Mouse (Mus musculus): Measurements from ENCODE around the gene Pmepa1. TPM values are rescaled to one million over a fixed set of nuclear protein-coding genes. Genes with fewer than 3 reads are reported as not detected.
A peak's percentile ranks its signal among the peaks of the same experiment; 100 is the strongest.

The Pmepa1 gene
- polyA plus RNA-seq, 1 experiment from 2014 or later = 7.3 TPM

GRCm38 (mm10) chr2:173300663-173301630 is 24.6 kb upstream of the Pmepa1 start:
- no peak overlapping the region for H3K27ac ChIP-seq (ENCODE audit: low read length)
- H3K9me3 ChIP-seq (ENCODE audit: control insufficient read depth, low read length) = no peaks in the 10 kb centered on the region; the same call in 1 of the 2 replicates
- no peak overlapping the region for H3K9ac ChIP-seq (replicated peaks; ENCODE audit: low read depth, low read length)
- no peaks in the 10 kb centered on the region for H3K27me3 ChIP-seq (replicated peaks; ENCODE audit: control insufficient read depth, insufficient read depth, low read length)
- H3K36me3 ChIP-seq (ENCODE audit: control insufficient read depth, insufficient read depth) = no peaks in the 10 kb centered on the region
- H3K4me2 ChIP-seq (ENCODE audit: low read length) = no peak overlapping the region
- no peak overlapping the region for H3K4me3 ChIP-seq (replicated peaks; ENCODE audit: low read length)
- WGBS = 68% methylated on average over 28 of the region's 28 CpGs
- ATAC-seq = peak; percentile 18; the same call in 1 of the 2 replicates
- 0 out of 2 replicates have a peak, but pooled peaks cover 3% of the 10 kb centered on the region for H3K4me1 ChIP-seq (replicated peaks; ENCODE audit: control insufficient read depth, insufficient read depth, low read length)

- 89% methylated on average over 9 of the region's 9 CpGs for WGBS
- Histone ChIP-seq H3K4me3 (replicated peaks; ENCODE audit: low read length) (no peak overlapping the region), H3K27me3 (replicated peaks; ENCODE audit: control insufficient read depth, insufficient read depth, low read length) (no peaks in the 10 kb centered on the region), H3K36me3 (ENCODE audit: control insufficient read depth, insufficient read depth) (no peaks in the 10 kb centered on the region), H3K4me2 (ENCODE audit: low read length) (no peak overlapping the region), H3K4me1 (replicated peaks; ENCODE audit: control insufficient read depth, insufficient read depth, low read length) (no peaks in the 10 kb centered on the region), H3K27ac (ENCODE audit: low read length) (no peak overlapping the region), H3K9me3 (ENCODE audit: control insufficient read depth, low read length) (no peaks in the 10 kb centered on the region; the same call in 1 of the 2 replicates), H3K9ac (replicated peaks; ENCODE audit: low read depth, low read length) (no peak overlapping the region)
- ATAC-seq = no peak
Measured at GRCm38 (mm10) chr2:173296408-173296807, 20.1 kb upstream of the Pmepa1 start.

- H3K27me3 ChIP-seq (replicated peaks; ENCODE audit: control insufficient read depth, insufficient read depth, low read length) = no peaks in the 10 kb centered on the region
- H3K4me2 ChIP-seq (ENCODE audit: low read length) = no peak overlapping the region
- H3K4me1 ChIP-seq (replicated peaks; ENCODE audit: control insufficient read depth, insufficient read depth, low read length) = no peaks in the 10 kb centered on the region
- H3K27ac ChIP-seq (ENCODE audit: low read length) = no peak overlapping the region
- no peak overlapping the region for H3K4me3 ChIP-seq (replicated peaks; ENCODE audit: low read length)
- ATAC-seq = no peak
- no peak overlapping the region for H3K9ac ChIP-seq (replicated peaks; ENCODE audit: low read depth, low read length)
- H3K36me3 ChIP-seq (ENCODE audit: control insufficient read depth, insufficient read depth) = no peaks in the 10 kb centered on the region
- no peaks in the 10 kb centered on the region for H3K9me3 ChIP-seq (ENCODE audit: control insufficient read depth, low read length)
- 53% methylated on average over 6 of the region's 6 CpGs for WGBS
Measured at GRCm38 (mm10) chr2:173293042-173293441, 16.7 kb upstream of the Pmepa1 start.

- Histone ChIP-seq H3K4me1 (replicated peaks; ENCODE audit: control insufficient read depth, insufficient read depth, low read length) (no peaks in the 10 kb centered on the region), H3K27me3 (replicated peaks; ENCODE audit: control insufficient read depth, insufficient read depth, low read length) (no peaks in the 10 kb centered on the region), H3K36me3 (ENCODE audit: control insufficient read depth, insufficient read depth) (no peaks in the 10 kb centered on the region), H3K4me2 (ENCODE audit: low read length) (no peak overlapping the region), H3K9ac (replicated peaks; ENCODE audit: low read depth, low read length) (no peak overlapping the region), H3K9me3 (ENCODE audit: control insufficient read depth, low read length) (no peaks in the 10 kb centered on the region), H3K4me3 (replicated peaks; ENCODE audit: low read length) (no peak overlapping the region), H3K27ac (ENCODE audit: low read length) (no peak overlapping the region)
- WGBS = 100% methylated on average over 2 of the region's 2 CpGs
- ATAC-seq = no peak
Measured at GRCm38 (mm10) chr2:173292551-173292950, 16.2 kb upstream of the Pmepa1 start.

- Histone ChIP-seq H3K27ac (ENCODE audit: low read length) (no peak overlapping the region), H3K36me3 (ENCODE audit: control insufficient read depth, insufficient read depth) (no peaks in the 10 kb centered on the region), H3K9me3 (ENCODE audit: control insufficient read depth, low read length) (no peaks in the 10 kb centered on the region), H3K27me3 (replicated peaks; ENCODE audit: control insufficient read depth, insufficient read depth, low read length) (no peaks in the 10 kb centered on the region), H3K4me1 (replicated peaks; ENCODE audit: control insufficient read depth, insufficient read depth, low read length) (no peaks in the 10 kb centered on the region), H3K4me3 (replicated peaks; ENCODE audit: low read length) (no peak overlapping the region), H3K4me2 (ENCODE audit: low read length) (no peak overlapping the region), H3K9ac (replicated peaks; ENCODE audit: low read depth, low read length) (no peak overlapping the region)
- no peak for ATAC-seq
- 93% methylated on average over 11 of the region's 11 CpGs for WGBS
Measured at GRCm38 (mm10) chr2:173290981-173291380, 14.6 kb upstream of the Pmepa1 start.

- no peaks in the 10 kb centered on the region for H3K36me3 ChIP-seq (ENCODE audit: control insufficient read depth, insufficient read depth)
- H3K9ac ChIP-seq (replicated peaks; ENCODE audit: low read depth, low read length) = no peak overlapping the region
- H3K4me1 ChIP-seq (replicated peaks; ENCODE audit: control insufficient read depth, insufficient read depth, low read length) = no peaks in the 10 kb centered on the region
- 84% methylated on average over 3 of the region's 3 CpGs for WGBS
- ATAC-seq = no peak
- H3K27me3 ChIP-seq (replicated peaks; ENCODE audit: control insufficient read depth, insufficient read depth, low read length) = no peaks in the 10 kb centered on the region
- no peaks in the 10 kb centered on the region for H3K9me3 ChIP-seq (ENCODE audit: control insufficient read depth, low read length)
- no peak overlapping the region for H3K4me3 ChIP-seq (replicated peaks; ENCODE audit: low read length)
- H3K27ac ChIP-seq (ENCODE audit: low read length) = no peak overlapping the region
- H3K4me2 ChIP-seq (ENCODE audit: low read length) = no peak overlapping the region
Measured at GRCm38 (mm10) chr2:173289928-173290327, 13.6 kb upstream of the Pmepa1 start.

GRCm38 (mm10) chr2:173285816-173286538 is 9.6 kb upstream of the Pmepa1 start:
- no peak overlapping the region for H3K4me3 ChIP-seq (replicated peaks; ENCODE audit: low read length)
- no peak for ATAC-seq
- H3K4me2 ChIP-seq (ENCODE audit: low read length) = no peak overlapping the region
- no peaks in the 10 kb centered on the region for H3K4me1 ChIP-seq (replicated peaks; ENCODE audit: control insufficient read depth, insufficient read depth, low read length)
- no peak overlapping the region for H3K27ac ChIP-seq (ENCODE audit: low read length)
- no peaks in the 10 kb centered on the region for H3K27me3 ChIP-seq (replicated peaks; ENCODE audit: control insufficient read depth, insufficient read depth, low read length)
- no peak overlapping the region for H3K9ac ChIP-seq (replicated peaks; ENCODE audit: low read depth, low read length)
- H3K36me3 ChIP-seq (ENCODE audit: control insufficient read depth, insufficient read depth) = no peaks in the 10 kb centered on the region
- WGBS = 87% methylated on average over 12 of the region's 12 CpGs
- no peaks in the 10 kb centered on the region for H3K9me3 ChIP-seq (ENCODE audit: control insufficient read depth, low read length)

GRCm38 (mm10) chr2:173284771-173285170 is 8.4 kb upstream of the Pmepa1 start:
- no peak overlapping the region for H3K27ac ChIP-seq (ENCODE audit: low read length)
- H3K4me2 ChIP-seq (ENCODE audit: low read length) = no peak overlapping the region
- H3K9me3 ChIP-seq (ENCODE audit: control insufficient read depth, low read length) = no peaks in the 10 kb centered on the region
- H3K4me1 ChIP-seq (replicated peaks; ENCODE audit: control insufficient read depth, insufficient read depth, low read length) = no peaks in the 10 kb centered on the region
- no peaks in the 10 kb centered on the region for H3K36me3 ChIP-seq (ENCODE audit: control insufficient read depth, insufficient read depth)
- WGBS = 86% methylated on average over 6 of the region's 6 CpGs
- no peak overlapping the region for H3K9ac ChIP-seq (replicated peaks; ENCODE audit: low read depth, low read length)
- H3K27me3 ChIP-seq (replicated peaks; ENCODE audit: control insufficient read depth, insufficient read depth, low read length) = no peaks in the 10 kb centered on the region
- H3K4me3 ChIP-seq (replicated peaks; ENCODE audit: low read length) = no peak overlapping the region
- ATAC-seq = no peak

- H3K27me3 ChIP-seq (replicated peaks; ENCODE audit: control insufficient read depth, insufficient read depth, low read length) = no peaks in the 10 kb centered on the region
- no peak overlapping the region for H3K4me2 ChIP-seq (ENCODE audit: low read length)
- H3K27ac ChIP-seq (ENCODE audit: low read length) = no peak overlapping the region
- no peaks in the 10 kb centered on the region for H3K36me3 ChIP-seq (ENCODE audit: control insufficient read depth, insufficient read depth)
- H3K4me1 ChIP-seq (replicated peaks; ENCODE audit: control insufficient read depth, insufficient read depth, low read length) = 0 out of 2 replicates have a peak, but pooled peaks cover 2% of the 10 kb centered on the region
- WGBS = 90% methylated on average over 8 of the region's 8 CpGs
- H3K4me3 ChIP-seq (replicated peaks; ENCODE audit: low read length) = no peak overlapping the region
- no peak for ATAC-seq
- no peaks in the 10 kb centered on the region for H3K9me3 ChIP-seq (ENCODE audit: control insufficient read depth, low read length)
- no peak overlapping the region for H3K9ac ChIP-seq (replicated peaks; ENCODE audit: low read depth, low read length)
Measured at GRCm38 (mm10) chr2:173282191-173282590, 5.9 kb upstream of the Pmepa1 start.
